Mouse (Mus musculus): ENCODE results near the gene Pten.
"Not testable (repeated sequence)": the region's sequence is repeated elsewhere in the genome, so short reads cannot be mapped to it uniquely, and the experiment has no call there.

Pten gene

GRCm38 (mm10) chr19:32755104-32755791 is 2.0 kb upstream of the Pten start:
- DNase-seq: no peak

- peak; percentile 98 for DNase-seq
These were observed 1.3 kb upstream of the Pten start for GRCm38 (mm10) chr19:32755792-32756635.

- DNase-seq: no peak
These were observed 729 bp upstream of the Pten start for GRCm38 (mm10) chr19:32756636-32756899.

- DNase-seq: peak; percentile 66
These were observed 815 bp downstream of the Pten start for GRCm38 (mm10) chr19:32757831-32758792.

GRCm38 (mm10) chr19:32758793-32759161 is 1.5 kb downstream of the Pten start:
- DNase-seq: no peak

GRCm38 (mm10) chr19:32759357-32760024 is 2.2 kb downstream of the Pten start:
- DNase-seq: no peak

- DNase-seq: no peak
These were observed 3.2 kb downstream of the Pten start for GRCm38 (mm10) chr19:32760499-32760898.

- DNase-seq: no peak
These were observed 3.9 kb downstream of the Pten start for GRCm38 (mm10) chr19:32761162-32761561.

- no peak for DNase-seq
These were observed 5.2 kb downstream of the Pten start for GRCm38 (mm10) chr19:32762493-32762892.

- no peak for DNase-seq
These were observed 21.1 kb downstream of the Pten start for GRCm38 (mm10) chr19:32778411-32778810.

- DNase-seq: no peak
These were observed 21.8 kb downstream of the Pten start for GRCm38 (mm10) chr19:32779131-32779530.

- DNase-seq: no peak
These were observed 24.2 kb downstream of the Pten start for GRCm38 (mm10) chr19:32781305-32782071.

- not testable (repeated sequence) for DNase-seq
These were observed 30.1 kb downstream of the Pten start for GRCm38 (mm10) chr19:32787388-32787787.

GRCm38 (mm10) chr19:32788016-32788415 is 30.7 kb downstream of the Pten start:
- not testable (repeated sequence) for DNase-seq

- DNase-seq: no peak
These were observed 32.2 kb downstream of the Pten start for GRCm38 (mm10) chr19:32789535-32789934.

GRCm38 (mm10) chr19:32792610-32793009 is 35.3 kb downstream of the Pten start:
- DNase-seq: peak; percentile 77

- no peak for DNase-seq
These were observed 36.6 kb downstream of the Pten start for GRCm38 (mm10) chr19:32793901-32794300.

- DNase-seq: no peak
These were observed 43.3 kb downstream of the Pten start for GRCm38 (mm10) chr19:32800557-32800956.

- DNase-seq: no peak
These were observed 47.4 kb downstream of the Pten start for GRCm38 (mm10) chr19:32804703-32805102.

- no peak for DNase-seq
These were observed 50.3 kb downstream of the Pten start for GRCm38 (mm10) chr19:32807610-32808009.

- no peak for DNase-seq
These were observed 51.4 kb downstream of the Pten start for GRCm38 (mm10) chr19:32808690-32809089.

- DNase-seq: no peak
These were observed 51.8 kb downstream of the Pten start for GRCm38 (mm10) chr19:32809117-32809516.
